Mouse (Mus musculus): ENCODE measurements at regions not wholly inside any gene's neighbourhood (a gene's known extent, or its start where the extent isn't known, plus 50 kb on each side); places are given as distances from the start of the nearest gene placed in this dataset.

DNA sequence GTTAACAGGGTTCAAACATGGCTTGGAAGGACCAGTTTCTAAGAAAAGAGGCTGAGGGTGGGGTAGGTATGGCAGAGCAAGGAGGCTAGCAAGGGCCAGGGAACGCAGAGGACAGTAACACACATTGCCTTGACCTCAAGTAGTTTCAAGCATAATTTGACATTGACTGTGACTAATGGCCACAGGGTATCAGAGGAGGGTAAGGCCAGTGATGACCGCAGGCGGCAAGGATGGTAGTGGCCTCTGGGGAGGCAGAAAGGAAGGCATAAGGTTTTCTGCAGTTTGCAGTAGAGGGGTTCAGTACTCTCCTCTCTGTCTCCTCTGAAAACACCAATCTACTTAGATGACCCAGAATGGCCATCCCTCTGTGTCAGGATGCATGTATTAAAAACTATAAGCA is 53.7 kb upstream of the Comtd1 start:
- TF ChIP-seq POLR2A (IDR thresholded peaks at IDR 0.05; ENCODE audit: insufficient read depth, low read depth, low read length) (no peak), CTCF (IDR thresholded peaks at IDR 0.05) (no peak), EP300 (IDR thresholded peaks at IDR 0.05; ENCODE audit: insufficient read depth, low read depth, low read length) (no peak)
